Mouse (Mus musculus) neural tube, embryonic 12.5 days (tissue): ENCODE results near the gene Synpo2. TPM values are rescaled to one million over a fixed set of nuclear protein-coding genes. Genes with fewer than 3 reads are reported as not detected.

Source experiments
- ATAC-seq: fragments of 200-750 bp; cut with Nextera tagmentation; 2 replicates; pipeline ENCODE4 v1.8.0; 2017; ENCODE audit warnings: low read depth, mild to moderate bottlenecking, moderate TSS enrichment, moderate library complexity; ENCODE audit not compliant: low FRiP score
- H3K27ac ChIP-seq: fragments of 300-500 bp; sonication (generic); 2 replicates; pipeline ENCODE4 v1.5.1; 2016
- H3K27me3 ChIP-seq: fragments of 300-500 bp; sonication (generic); replicated peaks from 2 replicates; pipeline ENCODE4 v1.6.1; 2016; ENCODE audit warnings: mild to moderate bottlenecking
- H3K36me3 ChIP-seq: fragments of 300-500 bp; sonication (generic); 2 replicates; pipeline ENCODE4 v1.6.1; 2016; ENCODE audit warnings: mild to moderate bottlenecking
- H3K4me1 ChIP-seq: fragments of 300-500 bp; sonication (generic); 2 replicates; pipeline ENCODE4 v1.6.1; 2016
- H3K4me2 ChIP-seq: fragments of 300-500 bp; sonication (generic); replicated peaks from 2 replicates; pipeline ENCODE4 v1.6.1; 2016; ENCODE audit warnings: mild to moderate bottlenecking
- H3K4me3 ChIP-seq: fragments of 300-500 bp; sonication (generic); 2 replicates; pipeline ENCODE4 v1.5.1; 2016
- H3K9ac ChIP-seq: fragments of 300-500 bp; sonication (generic); 2 replicates; pipeline ENCODE4 v1.6.1; 2016; ENCODE audit warnings: mild to moderate bottlenecking
- H3K9me3 ChIP-seq: fragments of 300-500 bp; sonication (generic); 2 replicates; pipeline ENCODE4 v1.6.1; 2016; ENCODE audit warnings: mild to moderate bottlenecking
- WGBS: fragments of 180-500 bp; shearing (Covaris S2); methylation state at CpG from one replicate; pipeline ENCODE4 v1.1.7; 2016; 5-methylcytosine and 5-hydroxymethylcytosine counted together
- polyA plus RNA-seq: library from polyadenylated mRNA; unstranded; fragments of >200 nt; fragmentation: Nextera tagmentation; extraction: Ambion mirVana; gene quantifications from 2 replicates; pipeline ENCODE4 v1.2.1, GENCODE M21; 2016

Gene Synpo2
- polyA plus RNA-seq, 1 experiment from 2014 or later, result 3.5 TPM

DNA sequence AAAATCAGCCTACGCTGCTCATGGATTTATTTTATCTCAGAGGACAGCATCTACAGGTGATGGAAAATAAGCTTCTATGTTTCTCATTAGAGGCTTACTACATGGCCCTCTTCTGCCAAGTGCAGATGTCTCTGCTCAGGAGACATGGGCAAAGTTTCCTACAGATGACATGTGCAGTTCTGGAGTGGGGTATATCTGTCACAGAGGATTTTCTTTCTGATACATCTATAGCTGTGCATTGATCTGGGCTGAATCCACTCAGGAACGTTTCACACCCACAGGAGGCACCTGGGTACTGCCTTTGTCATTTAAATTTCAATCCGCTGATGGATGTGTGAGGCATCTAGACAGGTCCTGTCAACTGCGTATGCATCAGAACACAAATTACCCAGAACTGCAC, 42.2 kb downstream of the Synpo2 start:
- H3K9ac ChIP-seq, result no peak overlapping the region
- no peak overlapping the region for H3K4me3 ChIP-seq
- H3K9me3 ChIP-seq, result no peaks in the 10 kb centered on the region
- no peaks in the 10 kb centered on the region for H3K4me1 ChIP-seq
- no peaks in the 10 kb centered on the region for H3K36me3 ChIP-seq
- no peaks in the 10 kb centered on the region for H3K27me3 ChIP-seq
- WGBS, result 89% methylated on average over 4 of the region's 4 CpGs
- ATAC-seq, result no peak
- H3K27ac ChIP-seq, result no peak overlapping the region
- no peak overlapping the region for H3K4me2 ChIP-seq

DNA sequence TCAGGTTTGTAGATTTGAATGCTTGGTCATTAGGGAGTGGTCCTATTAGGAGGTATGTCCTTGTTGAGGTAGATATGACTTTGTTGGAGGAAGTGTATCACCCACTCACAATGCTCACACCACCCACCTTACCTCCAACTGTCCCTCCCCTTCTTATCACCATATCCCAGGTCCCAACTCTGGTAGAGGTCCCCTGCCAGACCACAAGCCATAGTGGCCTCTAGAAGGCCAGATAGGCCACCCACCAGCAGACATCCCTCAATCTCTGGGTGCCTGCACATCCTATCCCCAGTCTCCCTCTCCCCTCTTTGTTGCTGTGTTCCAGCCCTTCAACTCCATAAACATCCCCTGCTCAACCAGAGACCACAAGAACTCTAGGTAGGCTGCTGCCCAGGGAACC, 44.3 kb downstream of the Synpo2 start:
- Histone ChIP-seq H3K27ac (no peak overlapping the region), H3K4me2 (no peak overlapping the region), H3K9ac (no peak overlapping the region), H3K36me3 (no peaks in the 10 kb centered on the region), H3K9me3 (no peaks in the 10 kb centered on the region), H3K4me1 (no peaks in the 10 kb centered on the region), H3K27me3 (no peaks in the 10 kb centered on the region), H3K4me3 (no peak overlapping the region)
- ATAC-seq, result no peak

DNA sequence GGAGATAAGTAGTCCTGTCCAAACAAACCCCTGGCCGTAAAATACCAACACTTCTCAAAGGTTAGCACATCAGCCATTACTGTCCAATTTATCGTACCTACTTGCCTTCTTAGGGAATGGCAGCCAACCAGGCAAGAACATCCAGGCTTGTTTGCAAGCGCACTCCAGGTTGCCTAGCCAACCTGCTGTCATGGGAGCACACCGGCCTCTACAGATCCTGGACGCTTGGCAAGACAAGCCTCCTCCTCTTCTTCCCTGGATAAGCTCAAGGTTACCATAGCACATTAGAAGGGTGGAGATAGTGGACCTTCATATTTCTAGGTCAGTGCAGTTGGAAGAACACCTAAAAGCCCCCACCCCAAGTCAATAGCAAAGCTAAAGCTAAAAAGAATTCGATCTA, 45.6 kb downstream of the Synpo2 start:
- no peaks in the 10 kb centered on the region for H3K27me3 ChIP-seq
- H3K4me1 ChIP-seq, result no peaks in the 10 kb centered on the region
- 81% methylated on average over 6 of the region's 6 CpGs for WGBS
- ATAC-seq, result no peak
- no peak overlapping the region for H3K4me2 ChIP-seq
- H3K9ac ChIP-seq, result no peak overlapping the region
- no peak overlapping the region for H3K4me3 ChIP-seq
- no peak overlapping the region for H3K27ac ChIP-seq
- no peaks in the 10 kb centered on the region for H3K9me3 ChIP-seq
- H3K36me3 ChIP-seq, result no peaks in the 10 kb centered on the region

DNA sequence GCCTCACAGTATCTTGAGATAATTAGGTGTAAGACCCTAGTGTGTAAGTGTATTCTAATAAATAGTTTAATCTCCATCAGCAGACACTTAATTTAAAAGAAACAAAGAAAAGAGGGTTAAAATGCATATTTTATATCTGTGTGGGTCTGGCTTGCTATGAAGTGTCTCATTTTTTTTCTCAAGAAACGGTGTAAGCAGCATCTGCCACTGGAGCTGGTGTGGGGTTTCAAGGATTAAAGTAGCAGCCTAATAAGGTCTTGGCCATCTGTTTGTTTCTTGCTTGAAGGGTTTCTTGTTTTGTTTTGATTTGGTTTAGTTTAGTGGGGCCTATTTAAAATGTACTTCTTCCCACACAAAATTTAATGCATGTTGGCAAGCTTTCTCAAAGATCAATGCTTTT, 46.1 kb downstream of the Synpo2 start:
- ATAC-seq, result no peak
- Histone ChIP-seq H3K4me1 (no peaks in the 10 kb centered on the region), H3K4me3 (no peak overlapping the region), H3K36me3 (no peaks in the 10 kb centered on the region), H3K4me2 (no peak overlapping the region), H3K9ac (no peak overlapping the region), H3K9me3 (no peaks in the 10 kb centered on the region), H3K27me3 (no peaks in the 10 kb centered on the region), H3K27ac (no peak overlapping the region)
- 63% methylated on average over 1 of the region's 1 CpGs for WGBS

DNA sequence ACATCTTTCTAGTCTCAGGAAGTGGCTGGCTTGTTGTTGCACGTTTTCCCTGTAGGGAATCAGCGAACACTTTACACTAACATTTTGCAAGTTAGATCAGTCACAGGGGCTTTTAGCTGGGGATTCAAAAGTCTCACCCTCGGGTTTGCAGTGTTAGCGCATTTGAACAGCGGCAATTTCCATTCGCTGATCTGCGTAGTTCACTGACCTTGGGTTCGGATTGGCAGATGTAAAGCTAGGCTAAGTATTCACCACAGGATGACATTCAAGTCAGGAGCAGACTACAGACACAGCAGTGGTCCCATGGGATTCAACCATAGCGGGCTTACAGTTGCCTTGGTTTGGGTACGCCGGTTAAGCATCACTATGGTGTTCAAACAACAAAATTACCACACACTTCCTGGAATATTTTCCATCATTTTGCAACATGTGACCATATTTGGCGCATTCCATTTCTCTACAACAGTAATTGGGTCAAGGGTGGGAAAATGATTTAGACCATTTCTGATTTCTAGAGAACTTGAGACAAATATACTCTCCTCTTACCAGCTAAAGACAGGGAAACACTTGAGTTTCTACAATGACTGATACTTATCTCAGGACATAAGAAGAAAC, 47.2 kb downstream of the Synpo2 start:
- no peak overlapping the region for H3K27ac ChIP-seq
- H3K4me3 ChIP-seq, result no peak overlapping the region
- ATAC-seq, result no peak
- no peaks in the 10 kb centered on the region for H3K27me3 ChIP-seq
- 85% methylated on average over 12 of the region's 12 CpGs for WGBS
- H3K4me1 ChIP-seq, result no peaks in the 10 kb centered on the region
- no peak overlapping the region for H3K9ac ChIP-seq
- H3K36me3 ChIP-seq, result no peaks in the 10 kb centered on the region
- no peaks in the 10 kb centered on the region for H3K9me3 ChIP-seq
- no peak overlapping the region for H3K4me2 ChIP-seq

DNA sequence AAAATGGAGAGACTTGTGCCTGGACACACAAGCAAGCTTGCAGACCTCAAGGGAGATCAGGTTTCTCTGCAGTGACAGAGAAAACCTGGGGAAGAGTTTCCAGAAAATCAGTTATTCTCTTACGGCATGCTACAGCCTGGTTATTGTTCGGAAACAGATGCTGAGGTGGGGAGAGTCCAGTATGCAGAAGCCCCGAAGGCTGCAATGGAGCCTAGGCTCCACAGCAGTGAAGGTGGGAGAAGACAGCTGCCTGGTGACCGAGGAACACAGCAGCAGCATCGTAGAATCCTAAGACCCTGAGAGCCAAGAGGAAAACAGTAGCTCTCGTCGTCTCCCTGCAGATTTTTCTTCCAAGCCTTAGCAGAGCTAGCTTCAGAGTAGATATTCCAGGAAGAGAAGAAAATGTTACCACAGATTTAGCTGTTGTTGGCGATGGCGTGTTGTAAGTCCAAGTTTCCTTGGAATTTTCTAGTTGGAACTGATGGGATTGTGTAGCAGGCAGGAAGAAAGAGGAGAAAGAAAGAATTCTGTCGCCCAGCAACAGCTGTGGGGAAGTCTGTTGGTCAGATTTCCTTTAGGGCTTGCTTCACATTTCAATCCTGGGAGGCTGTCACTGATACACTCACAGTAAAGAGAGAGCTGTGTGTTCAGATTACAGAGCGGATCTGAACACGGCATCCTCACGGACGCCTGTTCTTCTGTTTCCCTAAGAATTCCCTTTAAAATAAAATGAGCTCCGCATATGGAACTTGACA, 48.4 kb downstream of the Synpo2 start:
- WGBS, result 84% methylated on average over 15 of the region's 15 CpGs

DNA sequence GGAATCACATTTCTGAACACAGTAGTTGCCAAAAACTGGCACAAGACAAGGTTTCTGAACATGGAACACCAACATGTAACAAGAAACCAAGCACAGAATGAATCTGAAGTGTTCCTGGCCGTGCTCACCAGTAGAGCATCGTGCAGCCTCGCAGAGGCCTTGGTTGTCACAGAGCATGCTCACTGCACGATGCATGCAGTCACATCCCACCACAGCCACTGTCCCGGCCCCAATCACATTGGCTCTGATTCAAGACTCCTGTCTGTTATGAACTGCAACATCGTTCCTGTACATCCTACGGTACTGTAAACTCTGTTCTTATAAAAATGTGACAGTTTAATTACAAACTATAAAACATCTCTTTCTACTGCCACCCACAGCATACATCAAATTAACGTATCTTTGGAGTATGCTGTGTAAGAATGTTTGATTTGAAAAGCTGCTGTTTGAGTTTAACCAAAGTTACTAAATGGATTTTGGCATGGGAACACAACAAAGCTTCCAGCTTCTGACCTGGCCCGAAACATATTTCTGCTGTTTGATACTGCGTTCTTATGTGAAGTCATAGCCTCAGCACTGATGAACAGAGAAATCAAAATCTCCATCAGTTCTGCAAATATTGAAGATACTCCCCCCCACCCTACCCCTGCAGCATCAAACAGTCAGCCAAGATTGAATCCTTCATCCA, 50.6 kb downstream of the Synpo2 start:
- H3K27ac ChIP-seq, result no peak overlapping the region
- no peaks in the 10 kb centered on the region; the same call in 1 of the 2 replicates for H3K27me3 ChIP-seq
- no peaks in the 10 kb centered on the region for H3K36me3 ChIP-seq
- no peak overlapping the region for H3K4me3 ChIP-seq
- 85% methylated on average over 10 of the region's 10 CpGs for WGBS
- H3K9me3 ChIP-seq, result no peaks in the 10 kb centered on the region
- H3K4me2 ChIP-seq, result no peak overlapping the region
- no peaks in the 10 kb centered on the region for H3K4me1 ChIP-seq
- ATAC-seq, result no peak
- H3K9ac ChIP-seq, result no peak overlapping the region

More for the DNA sequence above, 48.4 kb downstream of the Synpo2 start:
- Histone ChIP-seq H3K4me2 (no peak overlapping the region), H3K4me3 (no peak overlapping the region), H3K9ac (no peak overlapping the region), H3K9me3 (no peaks in the 10 kb centered on the region), H3K4me1 (no peaks in the 10 kb centered on the region), H3K27me3 (no peaks in the 10 kb centered on the region; the same call in 1 of the 2 replicates), H3K36me3 (no peaks in the 10 kb centered on the region), H3K27ac (no peak overlapping the region)
- no peak for ATAC-seq

DNA sequence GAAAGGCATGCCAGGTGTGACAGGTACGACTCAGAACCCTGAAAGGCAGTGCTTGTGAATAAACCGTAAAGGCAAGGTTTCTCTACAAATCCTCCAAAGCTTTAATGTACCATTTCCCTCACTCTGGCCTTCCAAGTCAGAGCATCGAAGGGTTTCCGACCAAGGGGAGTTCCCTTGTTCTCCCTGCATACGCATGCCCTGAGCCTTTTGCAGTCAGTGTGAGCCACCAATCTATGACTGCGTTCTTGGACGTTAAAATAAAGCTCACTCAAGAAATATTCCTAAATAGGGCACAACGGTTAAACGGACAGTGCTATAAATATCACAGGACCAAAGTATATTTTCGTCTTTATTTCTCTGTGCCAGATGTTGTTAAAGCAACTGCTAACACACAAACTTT, 51.7 kb downstream of the Synpo2 start:
- no peaks in the 10 kb centered on the region for H3K4me1 ChIP-seq

DNA sequence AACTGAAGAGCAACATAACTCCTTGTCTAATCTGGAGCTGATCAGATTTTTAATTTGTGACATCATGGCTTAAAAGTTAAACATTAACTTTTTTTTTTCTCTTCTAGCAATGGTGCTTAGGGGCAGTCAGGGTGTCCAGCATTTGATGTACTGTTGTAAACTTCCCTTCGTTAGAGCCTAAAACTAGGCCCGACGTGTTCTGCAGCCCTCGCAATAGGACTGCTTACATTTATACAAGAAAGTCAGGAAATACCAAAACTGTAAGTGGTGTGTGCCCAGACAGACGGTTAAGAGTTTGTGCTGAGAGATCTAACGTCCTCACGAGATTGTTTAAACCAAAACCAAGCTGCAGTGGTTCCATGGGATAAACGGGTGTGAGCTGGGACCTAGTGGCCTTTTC, 56.4 kb downstream of the Synpo2 start:
- H3K4me2 ChIP-seq, result no peak overlapping the region
- H3K9me3 ChIP-seq, result no peaks in the 10 kb centered on the region
- H3K4me1 ChIP-seq, result no peaks in the 10 kb centered on the region
- H3K9ac ChIP-seq, result no peak overlapping the region
- H3K27ac ChIP-seq, result no peak overlapping the region
- H3K36me3 ChIP-seq, result no peaks in the 10 kb centered on the region
- WGBS, result 85% methylated on average over 8 of the region's 8 CpGs
- ATAC-seq, result no peak
- H3K27me3 ChIP-seq, result no peaks in the 10 kb centered on the region; the same call in 1 of the 2 replicates
- no peak overlapping the region for H3K4me3 ChIP-seq

More for the DNA sequence above, 51.7 kb downstream of the Synpo2 start:
- H3K4me3 ChIP-seq, result no peak overlapping the region
- no peaks in the 10 kb centered on the region; the same call in 1 of the 2 replicates for H3K27me3 ChIP-seq
- 91% methylated on average over 10 of the region's 10 CpGs for WGBS
- no peaks in the 10 kb centered on the region for H3K36me3 ChIP-seq
- no peak overlapping the region for H3K9ac ChIP-seq
- no peak overlapping the region for H3K27ac ChIP-seq
- no peak for ATAC-seq
- H3K4me2 ChIP-seq, result no peak overlapping the region
- H3K9me3 ChIP-seq, result no peaks in the 10 kb centered on the region

DNA sequence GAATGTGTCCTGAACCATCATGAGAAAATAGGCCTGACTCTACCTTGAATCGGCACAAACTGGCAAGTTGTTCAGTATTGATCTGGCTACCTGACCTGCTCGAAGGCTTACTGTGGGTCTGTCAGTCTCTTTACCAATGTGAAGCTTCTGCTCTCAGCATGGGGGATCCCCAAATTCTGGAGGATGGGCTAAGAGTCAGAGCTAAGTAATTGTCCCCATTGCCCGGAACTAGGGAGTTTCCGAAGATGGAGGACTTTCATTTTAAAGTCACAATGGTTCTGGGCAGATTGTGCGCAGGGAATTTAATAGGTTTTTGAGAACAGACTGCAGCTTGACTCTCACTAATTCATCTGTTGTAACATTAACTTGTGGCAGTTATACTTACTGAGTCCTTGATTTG, 56.9 kb downstream of the Synpo2 start:
- Histone ChIP-seq H3K27me3 (no peaks in the 10 kb centered on the region; the same call in 1 of the 2 replicates), H3K4me1 (no peaks in the 10 kb centered on the region), H3K4me3 (no peak overlapping the region), H3K36me3 (no peaks in the 10 kb centered on the region), H3K4me2 (no peak overlapping the region), H3K9ac (no peak overlapping the region), H3K9me3 (no peaks in the 10 kb centered on the region), H3K27ac (no peak overlapping the region)
- 83% methylated on average over 5 of the region's 5 CpGs for WGBS
- no peak for ATAC-seq

DNA sequence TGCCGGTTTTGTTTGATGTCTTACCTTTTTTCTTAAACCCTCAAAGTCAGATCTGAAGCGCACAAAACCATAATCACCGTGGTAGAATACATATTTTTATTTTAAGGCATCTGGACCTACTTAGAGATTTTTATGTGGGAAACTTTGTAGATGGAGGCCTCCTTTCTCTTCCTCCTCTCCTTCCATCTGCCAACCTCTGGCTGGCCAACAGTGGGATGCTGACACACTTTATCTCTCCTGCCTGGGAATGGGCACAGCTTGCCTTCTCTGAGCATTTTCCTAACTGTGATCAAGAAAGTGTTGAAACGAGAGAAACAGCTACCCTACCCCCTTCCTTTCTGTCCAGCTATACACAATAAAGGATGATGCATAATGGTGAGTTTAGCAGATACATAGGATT, 57.5 kb downstream of the Synpo2 start:
- no peak for ATAC-seq
- Histone ChIP-seq H3K4me3 (no peak overlapping the region), H3K36me3 (no peaks in the 10 kb centered on the region), H3K27me3 (no peaks in the 10 kb centered on the region; the same call in 1 of the 2 replicates), H3K9me3 (no peaks in the 10 kb centered on the region), H3K9ac (no peak overlapping the region), H3K27ac (no peak overlapping the region), H3K4me1 (no peaks in the 10 kb centered on the region), H3K4me2 (no peak overlapping the region)
- WGBS, result 84% methylated on average over 4 of the region's 4 CpGs

DNA sequence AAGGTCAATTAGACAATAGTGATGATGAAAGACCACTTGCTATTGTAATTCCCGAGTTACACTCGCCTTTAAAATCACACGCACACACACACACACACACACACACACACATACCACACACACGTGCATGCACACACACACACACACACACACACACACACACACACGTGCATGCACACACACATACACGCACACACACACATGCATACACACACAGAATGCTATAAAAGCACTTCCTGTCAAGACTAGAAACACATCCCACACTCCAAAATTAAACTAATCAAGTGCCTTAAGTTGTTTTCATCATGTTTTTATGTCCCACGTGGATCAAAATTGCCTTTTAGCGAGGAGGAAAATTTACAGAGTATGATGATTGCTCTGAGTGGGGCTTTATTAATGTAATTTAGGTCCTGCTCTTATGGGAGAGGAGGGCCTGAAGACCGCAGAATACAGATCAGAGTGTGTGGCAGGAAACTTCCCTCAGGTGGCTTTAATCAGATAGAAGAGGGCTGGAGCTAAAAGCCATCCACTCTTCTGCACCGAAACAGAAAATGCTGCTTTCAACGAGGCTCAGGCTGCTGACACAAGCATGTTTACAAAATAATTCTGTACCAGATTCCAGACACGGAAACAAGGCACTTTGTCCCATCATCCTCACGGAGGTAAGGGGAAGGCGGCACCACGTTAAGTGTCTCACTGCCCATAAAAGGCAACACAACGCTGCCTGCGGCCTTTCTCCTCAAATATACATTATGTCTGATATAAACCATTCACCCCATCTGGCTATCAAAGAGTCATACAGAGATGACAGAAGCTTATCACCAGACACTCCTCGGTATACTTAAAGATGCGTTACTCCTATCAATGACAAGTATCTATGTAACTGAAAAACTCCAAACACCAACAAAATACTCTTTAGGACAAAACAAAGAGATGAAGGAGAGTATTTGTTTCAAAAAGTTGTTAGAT, 59.3 kb downstream of the Synpo2 start:
- Histone ChIP-seq H3K9ac (no peak overlapping the region), H3K4me1 (no peaks in the 10 kb centered on the region), H3K9me3 (no peaks in the 10 kb centered on the region), H3K4me3 (no peak overlapping the region), H3K27ac (no peak overlapping the region), H3K4me2 (no peak overlapping the region), H3K36me3 (no peaks in the 10 kb centered on the region), H3K27me3 (no peaks in the 10 kb centered on the region)
- 80% methylated on average over 19 of the region's 19 CpGs for WGBS
- ATAC-seq, result no peak
